Mouse (Mus musculus): ENCODE results near the gene Cluh.

Cluh gene

DNA sequence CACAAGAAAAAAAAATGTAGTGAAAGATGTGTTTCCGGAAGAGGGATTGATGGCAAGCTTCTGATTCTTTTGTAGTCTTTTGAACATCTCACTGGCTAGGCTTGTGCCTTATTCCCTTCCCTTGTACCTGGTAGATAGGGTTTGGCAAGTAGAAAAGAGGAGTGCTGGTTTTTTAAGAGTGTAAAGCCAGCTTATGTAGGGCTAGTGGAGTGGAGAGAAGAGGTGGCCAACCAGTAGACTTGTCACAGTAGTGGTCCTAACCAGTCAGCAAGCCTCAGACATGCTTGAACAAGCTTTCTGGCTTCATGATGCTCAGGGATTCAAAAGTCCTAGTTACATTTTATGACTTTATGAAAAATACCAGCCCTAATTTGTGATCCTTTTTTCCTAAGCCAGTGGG, 21.7 kb downstream of the Cluh start:
- in situ Hi-C loops (cut with MboI; ENCODE audit: unreplicated experiment in 2 of 2), result no loop called here

DNA sequence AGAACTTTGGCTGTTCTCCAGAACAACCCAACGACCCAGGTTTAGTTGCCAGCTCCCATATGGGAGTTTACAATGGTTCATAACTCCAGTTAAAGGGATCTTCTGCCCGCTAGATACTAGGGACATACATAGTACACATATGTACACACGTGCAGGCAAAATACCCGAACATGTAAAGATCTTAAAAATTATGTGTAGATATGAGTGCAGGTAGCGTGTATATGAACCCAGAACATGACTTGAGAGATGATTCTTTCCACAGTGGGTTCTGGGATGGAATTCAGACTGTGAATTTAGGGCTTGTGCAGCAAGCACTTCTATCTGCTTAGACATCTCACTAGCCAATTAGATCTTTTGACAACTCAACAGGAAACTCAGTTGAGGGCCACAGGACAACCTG, 22.5 kb downstream of the Cluh start:
- in situ Hi-C loops (cut with MboI; ENCODE audit: unreplicated experiment in 2 of 2), result no loop called here

- in situ Hi-C loops (cut with MboI; ENCODE audit: unreplicated experiment in 2 of 2), result no loop called here
Measured at GRCm38 (mm10) chr11:74672901-74673513, 23.7 kb downstream of the Cluh start.

GRCm38 (mm10) chr11:74673561-74673960, 24.3 kb downstream of the Cluh start:
- in situ Hi-C loops (cut with MboI; ENCODE audit: unreplicated experiment in 2 of 2), result no loop called here

DNA sequence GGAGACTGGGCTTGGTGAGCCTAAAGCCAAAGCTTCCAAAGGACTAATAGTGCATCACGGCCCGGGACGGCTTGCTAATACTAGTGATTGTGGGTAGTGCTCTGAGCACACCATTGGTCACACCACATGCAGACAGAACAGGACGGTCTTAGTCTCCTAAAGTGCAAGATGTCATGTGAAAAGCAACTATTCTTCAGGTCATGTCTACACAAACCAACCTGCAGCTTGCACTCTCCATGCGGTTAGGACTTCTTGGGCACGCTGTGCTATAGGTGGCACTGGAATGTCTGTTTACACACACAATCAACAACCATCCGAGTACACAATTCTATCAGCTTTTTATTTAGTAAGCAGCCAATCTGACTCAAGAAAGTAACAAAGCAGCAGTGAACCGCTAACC, 25.4 kb downstream of the Cluh start:
- in situ Hi-C loops (cut with MboI; ENCODE audit: unreplicated experiment in 2 of 2), result no loop called here

- in situ Hi-C loops (cut with MboI; ENCODE audit: unreplicated experiment in 2 of 2), result no loop called here
Measured at GRCm38 (mm10) chr11:74675156-74675555, 25.9 kb downstream of the Cluh start.

DNA sequence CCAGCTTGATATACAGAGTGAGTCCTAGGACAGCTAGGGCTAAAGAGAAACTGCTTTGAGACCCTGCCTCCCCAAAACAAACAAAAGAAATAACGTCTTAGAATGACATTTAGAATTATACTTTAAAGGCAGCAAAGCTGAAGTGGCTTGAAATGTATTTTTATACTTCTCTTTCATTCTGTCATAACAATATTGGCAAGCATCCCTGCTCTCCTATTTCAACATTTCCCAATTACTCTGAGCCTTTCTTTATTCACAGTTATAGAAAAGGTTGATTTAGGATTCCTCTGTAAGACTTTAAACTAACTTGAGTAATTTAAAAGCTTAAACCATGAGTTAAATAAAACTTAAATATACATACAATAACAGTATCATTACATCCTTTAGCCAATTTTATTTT, 42.9 kb downstream of the Cluh start:
- in situ Hi-C loops (cut with MboI; ENCODE audit: unreplicated experiment in 2 of 2), result no loop called here

DNA sequence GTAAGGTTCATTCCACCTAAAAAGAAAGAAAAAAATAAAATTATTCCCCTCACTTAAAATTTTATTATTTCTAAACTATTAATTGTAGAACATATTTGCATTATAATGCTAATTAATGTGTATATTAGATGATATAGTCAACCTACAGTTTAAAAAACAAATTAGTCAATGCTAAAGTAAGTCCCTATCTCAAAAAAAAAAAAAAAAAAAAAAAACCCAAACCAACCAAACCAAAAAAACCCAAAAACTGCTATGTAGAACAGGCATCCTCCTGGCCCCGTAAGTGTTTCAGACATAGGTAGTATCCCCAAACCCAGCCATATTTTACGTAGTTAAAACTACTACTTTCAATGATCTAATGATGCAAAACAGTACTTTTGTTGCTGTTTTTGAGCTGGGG, 50.2 kb downstream of the Cluh start:
- in situ Hi-C loops (cut with MboI; ENCODE audit: unreplicated experiment in 2 of 2), result no loop called here

GRCm38 (mm10) chr11:74704068-74704467, 54.8 kb downstream of the Cluh start:
- in situ Hi-C loops (cut with MboI; ENCODE audit: unreplicated experiment in 2 of 2), result no loop called here

DNA sequence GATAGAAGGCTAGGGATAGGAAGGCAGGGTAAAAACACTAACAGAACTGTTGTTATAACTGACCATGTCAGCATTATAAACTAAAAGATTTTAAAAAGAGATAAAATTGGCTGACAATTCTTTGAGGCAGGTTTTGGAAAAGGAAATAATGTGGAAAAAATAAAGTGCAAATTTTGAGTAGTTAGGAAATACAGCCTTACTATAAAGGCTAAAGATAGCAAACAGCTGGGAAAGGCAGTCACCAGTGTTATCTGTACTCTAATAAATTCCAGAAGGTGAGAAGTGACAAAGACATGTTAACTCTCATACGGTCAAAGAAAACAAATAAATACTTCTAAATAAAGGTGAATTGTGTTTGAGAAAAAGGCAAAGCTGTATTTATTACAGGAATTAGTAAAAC, 59.5 kb downstream of the Cluh start:
- in situ Hi-C loops (cut with MboI; ENCODE audit: unreplicated experiment in 2 of 2), result no loop called here

DNA sequence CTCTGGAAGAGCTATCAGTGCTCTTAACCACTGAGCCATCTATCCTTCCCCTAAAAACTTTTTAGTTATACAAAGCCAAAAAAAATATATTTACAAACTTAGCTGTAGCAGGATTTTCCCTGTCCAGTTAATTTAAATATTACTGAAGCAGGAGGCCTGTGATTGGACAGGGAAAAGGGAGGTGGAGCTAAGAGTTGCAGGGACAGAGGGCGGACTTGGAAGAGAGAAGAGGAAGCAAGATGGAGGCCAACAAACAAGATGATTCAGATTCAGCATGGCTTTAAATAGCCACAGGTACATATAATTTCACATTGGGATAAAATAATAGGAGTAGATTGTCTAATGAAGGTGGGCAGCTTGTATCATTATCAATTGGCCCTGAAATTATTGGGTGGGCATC, 61.4 kb downstream of the Cluh start:
- in situ Hi-C loops (cut with MboI; ENCODE audit: unreplicated experiment in 2 of 2), result no loop called here

DNA sequence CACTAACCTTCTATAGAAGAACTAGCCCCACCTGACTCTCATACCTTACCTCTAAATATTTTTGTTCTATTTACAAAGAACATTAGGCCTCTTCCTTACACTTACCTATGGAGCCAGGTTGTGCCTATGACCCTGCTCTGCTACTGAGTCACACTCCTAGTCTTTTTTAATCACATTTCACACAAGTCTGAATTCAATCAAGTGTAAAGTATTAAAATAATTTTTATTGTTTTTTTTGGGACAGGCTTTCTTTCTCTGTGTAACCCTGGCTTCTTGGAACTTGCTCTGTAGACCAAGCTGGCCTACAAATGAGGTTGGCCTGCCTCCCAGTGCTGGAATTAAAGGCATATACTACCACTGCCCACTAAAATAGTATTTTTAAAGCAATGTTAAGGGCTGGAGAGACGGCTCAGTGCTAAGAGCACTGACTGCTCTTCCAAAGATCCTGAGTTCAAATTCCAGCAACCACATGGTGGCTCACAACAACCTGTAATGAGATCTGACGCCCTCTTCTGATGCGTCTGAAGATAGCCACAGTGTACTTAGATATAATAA, 66.8 kb downstream of the Cluh start:
- in situ Hi-C loops (cut with MboI; ENCODE audit: unreplicated experiment in 2 of 2), result no loop called here
